Mouse (Mus musculus): ENCODE measurements around the gene Ankrd17. TPM values are rescaled to one million over a fixed set of nuclear protein-coding genes. Genes with fewer than 3 reads are reported as not detected.

Ankrd17 gene
- polyA plus RNA-seq, 1 experiment from 2014 or later: 26.3 TPM

DNA sequence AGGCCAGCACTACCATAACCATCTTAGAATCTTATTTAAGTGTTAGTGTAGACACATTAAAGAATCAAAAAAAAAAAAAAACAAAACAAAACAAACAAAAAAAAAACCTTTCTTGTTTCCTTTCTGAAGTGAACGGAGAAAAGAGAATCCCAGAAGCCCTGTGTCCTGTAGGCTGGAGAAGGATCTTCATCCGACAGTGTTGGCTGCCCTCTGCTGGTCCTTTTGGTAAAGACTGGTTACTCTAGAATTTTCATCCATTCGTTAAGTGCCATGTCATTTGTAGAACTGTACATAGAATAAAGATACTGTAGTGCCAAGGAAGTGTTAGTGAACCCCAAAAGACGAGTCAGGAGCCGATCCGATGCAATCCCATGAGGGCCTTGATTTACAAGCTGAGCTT is 171.5 kb downstream of the Ankrd17 start:
- peak; percentile 66 for DNase-seq (ENCODE audit: low spot score)
- no peak overlapping the region for H3K27ac ChIP-seq (replicated peaks)
- 36% methylated on average over 6 of the region's 6 CpGs for WGBS
- no peaks in the 10 kb centered on the region for H3K9me3 ChIP-seq
- H3K36me3 ChIP-seq (replicated peaks): no peaks in the 10 kb centered on the region
- H3K4me3 ChIP-seq: no peak overlapping the region
- H3K27me3 ChIP-seq (replicated peaks; ENCODE audit: low read depth, poor library complexity, severe bottlenecking): no peaks in the 10 kb centered on the region
- 0 out of 2 replicates have a peak, but pooled peaks cover 3% of the 10 kb centered on the region for H3K4me1 ChIP-seq

DNA sequence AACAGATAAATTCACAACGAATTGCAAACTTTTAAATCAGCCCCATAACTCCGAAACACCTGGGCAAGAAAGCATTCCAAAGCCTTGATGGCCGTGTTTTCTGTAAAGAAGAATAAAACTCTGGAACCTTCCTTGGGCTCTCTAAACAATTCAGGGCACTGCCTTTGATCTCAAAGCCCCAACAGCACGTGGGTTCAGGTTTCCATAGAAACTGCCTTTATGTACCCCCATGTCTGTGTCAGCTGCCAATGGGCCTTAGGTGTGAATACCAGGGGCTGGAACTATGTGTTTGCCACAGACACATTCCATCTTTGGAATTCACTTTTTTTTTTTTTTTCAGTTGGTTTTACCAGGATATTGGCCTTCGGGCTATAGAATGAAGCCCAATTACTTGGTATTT is 183.6 kb downstream of the Ankrd17 start:
- 74% methylated on average over 5 of the region's 5 CpGs for WGBS
- DNase-seq (ENCODE audit: low spot score): no peak
- no peak overlapping the region for H3K4me3 ChIP-seq
- no peaks in the 10 kb centered on the region for H3K9me3 ChIP-seq
- H3K36me3 ChIP-seq (replicated peaks): no peaks in the 10 kb centered on the region
- H3K27ac ChIP-seq (replicated peaks): no peak overlapping the region
- no peaks in the 10 kb centered on the region for H3K4me1 ChIP-seq
- no peaks in the 10 kb centered on the region for H3K27me3 ChIP-seq (replicated peaks; ENCODE audit: low read depth, poor library complexity, severe bottlenecking)

DNA sequence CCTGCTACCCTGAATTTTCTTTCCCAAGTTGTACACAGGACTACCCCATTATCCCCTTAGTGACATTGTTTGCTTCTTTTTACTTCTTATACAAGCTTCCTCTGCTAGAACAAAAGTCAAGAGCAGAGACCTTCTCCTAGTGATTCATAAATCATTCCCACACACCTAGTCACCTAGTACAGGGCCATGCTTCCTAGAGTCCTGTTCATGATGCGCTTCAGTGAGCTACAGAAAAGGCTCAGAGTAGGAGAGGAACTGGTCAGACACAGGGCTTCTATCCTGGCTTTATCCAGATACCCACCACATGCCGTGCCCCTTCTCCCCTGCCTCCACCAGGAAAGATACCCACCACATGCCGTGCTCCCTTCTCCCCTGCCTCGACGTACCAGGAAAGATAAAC is 187.3 kb downstream of the Ankrd17 start:
- no peaks in the 10 kb centered on the region for H3K4me1 ChIP-seq
- H3K4me3 ChIP-seq: no peak overlapping the region
- no peak overlapping the region for H3K27ac ChIP-seq (replicated peaks)
- H3K36me3 ChIP-seq (replicated peaks): no peaks in the 10 kb centered on the region
- 82% methylated on average over 5 of the region's 5 CpGs for whole genome bisulfite sequencing
- H3K27me3 ChIP-seq (replicated peaks; ENCODE audit: low read depth, poor library complexity, severe bottlenecking): no peaks in the 10 kb centered on the region
- no peaks in the 10 kb centered on the region for H3K9me3 ChIP-seq
- no peak for DNase-seq (ENCODE audit: low spot score)

DNA sequence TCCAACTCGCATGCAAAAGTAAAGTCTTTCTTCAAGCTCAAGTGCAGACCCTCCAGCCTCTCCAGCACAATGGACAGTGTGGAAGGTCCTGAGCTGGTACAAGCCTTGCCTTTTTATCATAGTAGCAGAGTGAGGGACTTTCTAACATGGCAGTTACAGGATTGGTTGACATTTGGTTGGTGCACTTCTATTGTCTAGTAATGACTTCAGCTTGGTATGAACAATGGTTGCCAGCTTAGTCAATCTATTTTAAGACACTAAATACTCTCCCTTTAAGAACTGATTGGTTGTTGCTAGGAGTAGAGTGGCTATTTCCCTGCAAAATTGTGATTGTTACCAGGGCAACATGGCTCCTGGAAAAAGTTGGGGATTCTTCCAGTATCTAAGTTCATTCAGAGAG is 188.3 kb downstream of the Ankrd17 start:
- no peaks in the 10 kb centered on the region for H3K4me1 ChIP-seq
- no peaks in the 10 kb centered on the region for H3K36me3 ChIP-seq (replicated peaks)
- no peaks in the 10 kb centered on the region for H3K27me3 ChIP-seq (replicated peaks; ENCODE audit: low read depth, poor library complexity, severe bottlenecking)
- WGBS: 89% methylated on average over 1 of the region's 1 CpGs
- no peak overlapping the region for H3K27ac ChIP-seq (replicated peaks)
- DNase-seq (ENCODE audit: low spot score): no peak
- H3K9me3 ChIP-seq: no peaks in the 10 kb centered on the region
- H3K4me3 ChIP-seq: no peak overlapping the region

Other genes with a start within 250 kb of the Ankrd17 start
- gene Cox18, start 142.6 kb downstream of the Ankrd17 start, polyA plus RNA-seq (2016; fragmentation: Nextera tagmentation; extraction: Ambion mirVana): 33.0 and 36.3 TPM in 2 replicates
- gene Gm9958, start 627 bp upstream of the Ankrd17 start, polyA plus RNA-seq (2016; fragmentation: Nextera tagmentation; extraction: Ambion mirVana): 5.2 and 5.3 TPM in 2 replicates
- not detected in 2 replicates for gene Alb, start 94.3 kb upstream of the Ankrd17 start, polyA plus RNA-seq (2016; fragmentation: Nextera tagmentation; extraction: Ambion mirVana)
- 0.19 and 1.4 TPM in 2 replicates for gene Afp, start 124.2 kb upstream of the Ankrd17 start, polyA plus RNA-seq (2016; fragmentation: Nextera tagmentation; extraction: Ambion mirVana)
- not detected in 2 replicates for gene Afm, start 152.4 kb upstream of the Ankrd17 start, polyA plus RNA-seq (2016; fragmentation: Nextera tagmentation; extraction: Ambion mirVana)
- gene 5830473C10Rik, start 194.5 kb upstream of the Ankrd17 start, polyA plus RNA-seq (2016; fragmentation: Nextera tagmentation; extraction: Ambion mirVana): not detected in 2 replicates

All from embryonic facial prominence, embryonic 10.5 days (tissue).